Mouse (Mus musculus) erythroblast, embryonic 14.5 days (primary cell): Measurements from ENCODE around the gene Nipbl. TPM values are rescaled to one million over a fixed set of nuclear protein-coding genes. Genes with fewer than 3 reads are reported as not detected.

Experiments used
- H3K27me3 ChIP-seq: 2 replicates; pipeline ENCODE4 v1.6.1; 2012; ENCODE audit warnings: inconsistent platforms; ENCODE audit not compliant: control insufficient read depth
- H3K36me3 ChIP-seq: 2 replicates; pipeline ENCODE4 v1.6.1; 2012; ENCODE audit warnings: mild to moderate bottlenecking, inconsistent platforms; ENCODE audit not compliant: control insufficient read depth
- H3K4me1 ChIP-seq: 2 replicates; pipeline ENCODE4 v1.6.1; 2012; ENCODE audit warnings: inconsistent platforms; ENCODE audit not compliant: control insufficient read depth
- H3K4me3 ChIP-seq: replicated peaks from 2 replicates; pipeline ENCODE3; 2012; ENCODE audit warnings: moderate library complexity, mild to moderate bottlenecking, inconsistent platforms
- H3K9me3 ChIP-seq: 2 replicates; pipeline ENCODE4 v1.6.1; 2012; ENCODE audit warnings: low read length, inconsistent platforms, mixed read lengths; ENCODE audit not compliant: control insufficient read depth
- GATA1 ChIP-seq: IDR thresholded peaks from 2 replicates; pipeline ENCODE4 v1.6.1; 2012; ENCODE audit warnings: low read length, inconsistent platforms, mixed read lengths
- TAL1 ChIP-seq: IDR thresholded peaks from 3 replicates; pipeline ENCODE4 v1.6.1; 2012; ENCODE audit warnings: low read length, inconsistent platforms, mixed read lengths
- polyA plus RNA-seq: library from polyadenylated mRNA; stranded (reverse); fragments of >175 nt; gene quantifications from 2 replicates; pipeline ENCODE4 v1.2.3, GENCODE M21; 2012

Nipbl gene
- polyA plus RNA-seq, 1 experiment = 0.48 TPM

GRCm38 (mm10) chr15:8432534-8432933 lies 11.7 kb downstream of the Nipbl start:
- H3K9me3 ChIP-seq = no peaks in the 10 kb centered on the region
- peaks cover 18% of the 10 kb centered on the region for H3K4me1 ChIP-seq
- H3K4me3 ChIP-seq = no peak overlapping the region
- peaks cover 11% of the 10 kb centered on the region for H3K36me3 ChIP-seq
- H3K27me3 ChIP-seq = no peaks in the 10 kb centered on the region
- TF ChIP-seq GATA1 (no peak), TAL1 (no peak)

- TF ChIP-seq TAL1 = no peak
- TF ChIP-seq GATA1 = no peak
Observed at GRCm38 (mm10) chr15:8429502-8429901, 14.8 kb downstream of the Nipbl start.

GRCm38 (mm10) chr15:8420909-8421308 lies 23.4 kb downstream of the Nipbl start:
- Histone ChIP-seq H3K9me3 (no peaks in the 10 kb centered on the region), H3K36me3 (peaks cover 12% of the 10 kb centered on the region), H3K27me3 (no peaks in the 10 kb centered on the region), H3K4me1 (peaks cover 25% of the 10 kb centered on the region), H3K4me3 (no peak overlapping the region)
- no peak for TF ChIP-seq GATA1
- TF ChIP-seq TAL1 = no peak

More at GRCm38 (mm10) chr15:8429502-8429901, 14.8 kb downstream of the Nipbl start:
- H3K36me3 ChIP-seq = peaks cover 16% of the 10 kb centered on the region
- no peak overlapping the region for H3K4me3 ChIP-seq
- peaks cover 23% of the 10 kb centered on the region for H3K4me1 ChIP-seq
- no peaks in the 10 kb centered on the region for H3K9me3 ChIP-seq
- no peaks in the 10 kb centered on the region for H3K27me3 ChIP-seq

GRCm38 (mm10) chr15:8416500-8417138 lies 27.6 kb downstream of the Nipbl start:
- no peaks in the 10 kb centered on the region for H3K9me3 ChIP-seq
- no peak overlapping the region for H3K4me3 ChIP-seq
- H3K27me3 ChIP-seq = no peaks in the 10 kb centered on the region
- H3K4me1 ChIP-seq = peaks cover 32% of the 10 kb centered on the region
- TF ChIP-seq TAL1 = no peak
- TF ChIP-seq GATA1 = no peak
- peaks cover 4% of the 10 kb centered on the region for H3K36me3 ChIP-seq

- Histone ChIP-seq H3K36me3 (peaks cover 4% of the 10 kb centered on the region), H3K27me3 (no peaks in the 10 kb centered on the region), H3K9me3 (no peaks in the 10 kb centered on the region), H3K4me1 (peaks cover 38% of the 10 kb centered on the region), H3K4me3 (no peak overlapping the region)
- no peak for TF ChIP-seq GATA1
- TF ChIP-seq TAL1 = no peak
Observed at GRCm38 (mm10) chr15:8413356-8413755, 30.9 kb downstream of the Nipbl start.

- no peak overlapping the region for H3K4me3 ChIP-seq
Observed at GRCm38 (mm10) chr15:8411873-8412272, 32.4 kb downstream of the Nipbl start.

GRCm38 (mm10) chr15:8411168-8411837 lies 33.0 kb downstream of the Nipbl start:
- TF ChIP-seq TAL1 (no peak), GATA1 (no peak)
- Histone ChIP-seq H3K27me3 (no peaks in the 10 kb centered on the region), H3K9me3 (no peaks in the 10 kb centered on the region), H3K36me3 (no peaks in the 10 kb centered on the region; the same call in 1 of the 2 replicates), H3K4me3 (no peak overlapping the region), H3K4me1 (peaks cover 33% of the 10 kb centered on the region)

More at GRCm38 (mm10) chr15:8411873-8412272, 32.4 kb downstream of the Nipbl start:
- TF ChIP-seq TAL1 (no peak), GATA1 (no peak)
- no peaks in the 10 kb centered on the region for H3K27me3 ChIP-seq
- H3K4me1 ChIP-seq = peaks cover 33% of the 10 kb centered on the region
- no peaks in the 10 kb centered on the region for H3K9me3 ChIP-seq
- H3K36me3 ChIP-seq = no peaks in the 10 kb centered on the region; the same call in 1 of the 2 replicates

- no peaks in the 10 kb centered on the region for H3K36me3 ChIP-seq
- no peak for TF ChIP-seq TAL1
- H3K4me1 ChIP-seq = peaks cover 20% of the 10 kb centered on the region
- no peak overlapping the region for H3K4me3 ChIP-seq
- H3K27me3 ChIP-seq = no peaks in the 10 kb centered on the region
- H3K9me3 ChIP-seq = no peaks in the 10 kb centered on the region
Observed at GRCm38 (mm10) chr15:8407082-8407481, 37.2 kb downstream of the Nipbl start.

GRCm38 (mm10) chr15:8406219-8406618 lies 38.0 kb downstream of the Nipbl start:
- Histone ChIP-seq H3K4me3 (no peak overlapping the region), H3K4me1 (peaks cover 18% of the 10 kb centered on the region), H3K36me3 (no peaks in the 10 kb centered on the region), H3K27me3 (no peaks in the 10 kb centered on the region), H3K9me3 (no peaks in the 10 kb centered on the region)
- TF ChIP-seq TAL1 = no peak
- TF ChIP-seq GATA1 = no peak

- TF ChIP-seq TAL1 = no peak
- no peak for TF ChIP-seq GATA1
- no peaks in the 10 kb centered on the region for H3K36me3 ChIP-seq
- H3K27me3 ChIP-seq = no peaks in the 10 kb centered on the region
- no peak overlapping the region for H3K4me3 ChIP-seq
- H3K4me1 ChIP-seq = peaks cover 5% of the 10 kb centered on the region
- H3K9me3 ChIP-seq = no peaks in the 10 kb centered on the region
Observed at GRCm38 (mm10) chr15:8402591-8402990, 41.7 kb downstream of the Nipbl start.
